Mouse (Mus musculus): ENCODE data around the gene Cldn15. TPM values are rescaled to one million over a fixed set of nuclear protein-coding genes. Genes with fewer than 3 reads are reported as not detected.

The Cldn15 gene
- total and polyA plus RNA-seq, 3 experiments: 1.2 to 2.1 TPM; not detected in 1

DNA sequence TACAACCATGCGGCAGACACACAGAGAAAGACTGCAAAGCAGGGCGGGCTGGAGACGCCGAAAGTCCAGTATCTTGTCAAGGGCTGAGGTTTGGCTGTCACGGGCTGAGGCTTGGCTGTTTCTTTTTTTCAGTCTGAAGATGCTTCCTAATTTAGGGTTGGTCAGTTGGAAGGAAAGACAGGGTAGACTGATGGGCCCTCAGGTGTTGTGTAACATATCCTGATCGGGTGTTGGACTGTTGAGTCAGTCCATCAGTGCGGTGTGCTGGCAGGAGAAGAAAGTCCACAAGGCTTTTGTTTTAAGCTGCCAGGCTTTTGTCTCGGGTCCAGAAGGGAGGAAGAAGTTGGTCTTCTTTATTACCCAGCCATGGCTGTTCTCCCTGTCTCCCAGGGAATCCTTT lies 7.3 kb downstream of the Cldn15 start:
- H3K27ac ChIP-seq (ENCODE audit: control insufficient read depth, low read depth, low read length): no peak overlapping the region
- TF ChIP-seq TCF12 (IDR thresholded peaks at IDR 0.05; ENCODE audit: low read depth, low read length) (no peak), EP300 (IDR thresholded peaks at IDR 0.05; ENCODE audit: low read depth in 1 of 2, low read length in 2 of 2) (no peak), POLR2AphosphoS2 (IDR thresholded peaks at IDR 0.05; ENCODE audit: low read length) (no peak), KAT2A (conservative IDR thresholded peaks at IDR 0.05; ENCODE audit: low read depth, low read length) (no peak), MYB (IDR thresholded peaks at IDR 0.05; ENCODE audit: low read depth, low read length) (no peak), CHD2 (IDR thresholded peaks at IDR 0.05; ENCODE audit: low read length) (no peak), TBP (IDR thresholded peaks at IDR 0.05; ENCODE audit: low read depth, low read length) (no peak), MAX (IDR thresholded peaks at IDR 0.05; ENCODE audit: low read length) (no peak), SMC3 (IDR thresholded peaks at IDR 0.05; ENCODE audit: low read depth, low read length) (no peak), RCOR1 (IDR thresholded peaks at IDR 0.05; ENCODE audit: low read depth, low read length) (no peak), NELFE (IDR thresholded peaks at IDR 0.05; ENCODE audit: low read depth, low read length) (no peak), MAFK (IDR thresholded peaks at IDR 0.05; ENCODE audit: borderline replicate concordance, low read depth, low read length) (no peak), E2F4 (IDR thresholded peaks at IDR 0.05; ENCODE audit: borderline replicate concordance, low read depth, low read length) (no peak), ZNF384 (IDR thresholded peaks at IDR 0.05; ENCODE audit: low read depth, low read length) (no peak), POLR2A (IDR thresholded peaks at IDR 0.05; ENCODE audit: control insufficient read depth in 1 of 2, insufficient read depth in 1 of 2, low read depth in 1 of 2, low read length in 2 of 2, poor library complexity in 1 of 2) (no peak)
- H3K9me3 ChIP-seq (replicated peaks; ENCODE audit: insufficient read depth, low read length): no peaks in the 10 kb centered on the region

DNA sequence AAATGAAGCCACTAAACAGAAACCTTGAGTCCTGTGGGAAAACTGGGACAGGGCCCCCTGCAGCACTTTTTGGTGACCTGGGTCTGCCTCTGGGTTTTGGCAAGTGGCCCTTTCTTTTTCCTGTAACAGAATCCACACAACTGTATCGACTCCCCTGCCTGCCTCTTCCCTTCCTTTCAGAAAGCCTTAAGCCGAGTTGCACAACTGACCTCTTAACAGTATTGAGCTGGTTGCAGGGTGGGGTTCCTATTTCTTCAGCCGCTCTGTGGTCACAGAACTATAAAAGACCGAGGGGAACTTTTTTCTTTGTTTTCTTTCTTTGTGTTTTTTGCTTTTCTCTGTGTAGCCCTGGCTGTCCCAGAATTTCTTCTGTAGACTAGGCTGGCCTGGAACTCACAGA lies 11.4 kb downstream of the Cldn15 start:
- Histone ChIP-seq H3K9me3 (replicated peaks; ENCODE audit: insufficient read depth, low read length) (no peaks in the 10 kb centered on the region), H3K9ac (ENCODE audit: control insufficient read depth, low read depth, low read length, poor library complexity, severe bottlenecking) (no peak overlapping the region), H3K4me3 (ENCODE audit: control insufficient read depth in 1 of 2, insufficient read depth in 1 of 2, low read depth in 2 of 2, low read length in 2 of 2) (no peak overlapping the region), H3K36me3 (ENCODE audit: control insufficient read depth in 1 of 2, insufficient read depth in 2 of 2, low read length in 2 of 2) (peaks cover 0 to 8% of the 10 kb centered on the region in 2 experiments; a peak in 2 of 4 replicates), H3K27ac (ENCODE audit: control insufficient read depth, low read depth, low read length) (no peak overlapping the region), H3K79me2 (ENCODE audit: control insufficient read depth, insufficient read depth, low read length, poor library complexity) (no peaks in the 10 kb centered on the region), H3K4me1 (ENCODE audit: control insufficient read depth in 1 of 2, insufficient read depth in 2 of 2, low read length in 2 of 2) (peaks cover 0 to 14% of the 10 kb centered on the region in 2 experiments; a peak in 2 of 4 replicates), H3K27me3 (ENCODE audit: control insufficient read depth in 1 of 2, insufficient read depth in 2 of 2, low read length in 2 of 2) (no peaks in the 10 kb centered on the region)
- DNase-seq (ENCODE audit: low read depth, low spot score): no peak
- no peak for TF ChIP-seq CHD2 (IDR thresholded peaks at IDR 0.05; ENCODE audit: low read length)
- TF ChIP-seq NELFE (IDR thresholded peaks at IDR 0.05; ENCODE audit: low read depth, low read length): no peak
- TF ChIP-seq POLR2AphosphoS2 (IDR thresholded peaks at IDR 0.05; ENCODE audit: low read length): no peak
- TF ChIP-seq POLR2A (IDR thresholded peaks at IDR 0.05; ENCODE audit: control insufficient read depth in 1 of 2, insufficient read depth in 1 of 2, low read depth in 1 of 2, low read length in 2 of 2, poor library complexity in 1 of 2): no peak
- no peak for TF ChIP-seq SIN3A (IDR thresholded peaks at IDR 0.05; ENCODE audit: low read length)
- no peak for TF ChIP-seq TBP (IDR thresholded peaks at IDR 0.05; ENCODE audit: low read depth, low read length)
- TF ChIP-seq NRF1 (IDR thresholded peaks at IDR 0.05; ENCODE audit: insufficient read depth, low read depth, low read length, poor library complexity, severe bottlenecking): no peak
- TF ChIP-seq UBTF (IDR thresholded peaks at IDR 0.05; ENCODE audit: borderline replicate concordance, insufficient read depth, low read depth, low read length): no peak
- TF ChIP-seq ZC3H11A (IDR thresholded peaks at IDR 0.05; ENCODE audit: low read depth, low read length): no peak
- TF ChIP-seq MYC (IDR thresholded peaks at IDR 0.05; ENCODE audit: low read depth, low read length): no peak
- TF ChIP-seq USF2 (IDR thresholded peaks at IDR 0.05; ENCODE audit: borderline replicate concordance in 1 of 2, insufficient read depth in 1 of 2, low read depth in 1 of 2, low read length in 2 of 2): no peak
- TF ChIP-seq KAT2A (conservative IDR thresholded peaks at IDR 0.05; ENCODE audit: low read depth, low read length): no peak
- no peak for TF ChIP-seq GABPA (IDR thresholded peaks at IDR 0.05; ENCODE audit: low read depth, low read length)
- no peak for TF ChIP-seq MEF2A (IDR thresholded peaks at IDR 0.05; ENCODE audit: extremely low read depth, insufficient replicate concordance, low read depth, low read length, poor library complexity, severe bottlenecking)
- TF ChIP-seq POLR2AphosphoS5 (IDR thresholded peaks at IDR 0.05; ENCODE audit: borderline replicate concordance, low read depth, low read length): no peak
- TF ChIP-seq GATA1 (IDR thresholded peaks at IDR 0.05; ENCODE audit: low read depth, low read length): no peak
- TF ChIP-seq EP300 (IDR thresholded peaks at IDR 0.05; ENCODE audit: low read depth in 1 of 2, low read length in 2 of 2): no peak

More for the DNA sequence above, 7.3 kb downstream of the Cldn15 start:
- Histone ChIP-seq H3K36me3 (ENCODE audit: control insufficient read depth in 1 of 2, insufficient read depth in 2 of 2, low read length in 2 of 2) (no peaks in the 10 kb centered on the region), H3K27me3 (ENCODE audit: control insufficient read depth in 1 of 2, insufficient read depth in 2 of 2, low read length in 2 of 2) (no peaks in the 10 kb centered on the region), H3K9ac (ENCODE audit: control insufficient read depth, low read depth, low read length, poor library complexity, severe bottlenecking) (no peak overlapping the region), H3K79me2 (ENCODE audit: control insufficient read depth, insufficient read depth, low read length, poor library complexity) (no peaks in the 10 kb centered on the region), H3K4me1 (ENCODE audit: control insufficient read depth in 1 of 2, insufficient read depth in 2 of 2, low read length in 2 of 2) (no peaks in the 10 kb centered on the region), H3K4me3 (ENCODE audit: control insufficient read depth in 1 of 2, insufficient read depth in 1 of 2, low read depth in 2 of 2, low read length in 2 of 2) (no peak overlapping the region)
- DNase-seq (ENCODE audit: low read depth, low spot score): no peak

Measured in MEL (cell line).